Mouse (Mus musculus) thymus, adult 2 months (tissue): ENCODE results near the gene Gm6904.

Experiments
- CTCF ChIP-seq: fragments of 200-500 bp; IDR thresholded peaks from 2 replicates; pipeline ENCODE4 v1.5.1; 2012; ENCODE audit warnings: mild to moderate bottlenecking, control low read depth, low read length, moderate library complexity, borderline replicate concordance; ENCODE audit not compliant: control insufficient read depth, poor library complexity, insufficient read depth; ENCODE audit errors: extremely low read depth
- POLR2A ChIP-seq: fragments of 200-500 bp; IDR thresholded peaks from 2 replicates; pipeline ENCODE4 v1.6.1; 2012; ENCODE audit warnings: mild to moderate bottlenecking, low read length, control low read depth, moderate library complexity; ENCODE audit not compliant: control insufficient read depth, poor library complexity, insufficient read depth; ENCODE audit errors: extremely low read depth

DNA sequence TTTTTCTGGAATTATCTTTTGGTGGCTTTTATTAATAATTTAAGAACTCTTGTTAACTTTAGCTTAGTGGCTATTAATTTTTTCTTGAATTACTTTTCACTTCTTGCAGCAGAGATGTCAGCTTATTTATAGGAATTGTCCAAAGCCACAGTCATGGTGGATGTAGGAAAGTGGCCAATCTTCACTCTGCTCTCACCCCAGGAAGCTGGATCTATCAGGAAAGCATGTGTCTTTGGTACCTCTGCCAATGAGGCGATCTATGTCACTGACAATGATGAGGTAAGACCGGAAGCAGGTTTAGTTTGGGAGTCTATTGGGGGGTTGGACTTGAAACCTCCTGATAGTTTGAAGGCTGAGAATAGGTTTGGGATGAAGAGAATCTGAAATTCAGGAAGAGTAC, 50.2 kb downstream of the Gm6904 start:
- TF ChIP-seq CTCF (no peak), POLR2A (no peak)
